Mouse (Mus musculus): ENCODE measurements around the gene Atoh8.

- no peak for TF ChIP-seq CTCF (IDR thresholded peaks at IDR 0.05; ENCODE audit: low read depth)
- peak; percentile 84 for TF ChIP-seq EP300 (IDR thresholded peaks at IDR 0.05; ENCODE audit: low read depth)
Measured at GRCm38 (mm10) chr6:72244144-72244549, 8.8 kb upstream of the Atoh8 start.
